Mouse (Mus musculus): ENCODE data around the gene Ifng. TPM values are rescaled to one million over a fixed set of nuclear protein-coding genes. Genes with fewer than 3 reads are reported as not detected.
"Not testable (repeated sequence)": the region's sequence is repeated elsewhere in the genome, so short reads cannot be mapped to it uniquely, and the experiment has no call there.

Ifng gene
- polyA plus RNA-seq, 1 experiment: not detected

- H3K27me3 ChIP-seq (ENCODE audit: control insufficient read depth, insufficient read depth, low read length): no peaks in the 10 kb centered on the region
- H3K27ac ChIP-seq (ENCODE audit: insufficient read depth, low read depth, low read length): no peak overlapping the region
- no peak for TF ChIP-seq POLR2A (IDR thresholded peaks at IDR 0.05; ENCODE audit: low read depth, low read length)
- no peak for TF ChIP-seq CTCF (IDR thresholded peaks at IDR 0.05; ENCODE audit: extremely low read depth, insufficient read length, insufficient replicate concordance, low read depth, low read length)
- H3K4me1 ChIP-seq (ENCODE audit: control insufficient read depth, insufficient read depth, insufficient read length, low read length): no peaks in the 10 kb centered on the region
- H3K36me3 ChIP-seq (ENCODE audit: control insufficient read depth, insufficient read depth, low read length): no peaks in the 10 kb centered on the region
- H3K4me3 ChIP-seq (ENCODE audit: low read depth, low read length): no peak overlapping the region
- 72% methylated on average over 6 of the region's 6 CpGs for WGBS
These were observed 20.4 kb downstream of the Ifng start for GRCm38 (mm10) chr10:118461126-118461767.

- 58% methylated on average over 6 of the region's 6 CpGs for WGBS
- Histone ChIP-seq H3K36me3 (ENCODE audit: control insufficient read depth, insufficient read depth, low read length) (no peaks in the 10 kb centered on the region), H3K4me1 (ENCODE audit: control insufficient read depth, insufficient read depth, insufficient read length, low read length) (no peaks in the 10 kb centered on the region), H3K27me3 (ENCODE audit: control insufficient read depth, insufficient read depth, low read length) (no peaks in the 10 kb centered on the region), H3K4me3 (ENCODE audit: low read depth, low read length) (no peak overlapping the region), H3K27ac (ENCODE audit: insufficient read depth, low read depth, low read length) (no peak overlapping the region)
- no peak for TF ChIP-seq POLR2A (IDR thresholded peaks at IDR 0.05; ENCODE audit: low read depth, low read length)
- no peak for TF ChIP-seq CTCF (IDR thresholded peaks at IDR 0.05; ENCODE audit: extremely low read depth, insufficient read length, insufficient replicate concordance, low read depth, low read length)
These were observed 25.6 kb downstream of the Ifng start for GRCm38 (mm10) chr10:118466481-118466880.

GRCm38 (mm10) chr10:118469047-118469446 is 28.2 kb downstream of the Ifng start:
- Histone ChIP-seq H3K4me1 (ENCODE audit: control insufficient read depth, insufficient read depth, insufficient read length, low read length) (no peaks in the 10 kb centered on the region), H3K36me3 (ENCODE audit: control insufficient read depth, insufficient read depth, low read length) (no peaks in the 10 kb centered on the region), H3K4me3 (ENCODE audit: low read depth, low read length) (no peak overlapping the region), H3K27ac (ENCODE audit: insufficient read depth, low read depth, low read length) (no peak overlapping the region; the same call in 1 of the 2 replicates), H3K27me3 (ENCODE audit: control insufficient read depth, insufficient read depth, low read length) (no peaks in the 10 kb centered on the region)
- TF ChIP-seq CTCF (IDR thresholded peaks at IDR 0.05; ENCODE audit: extremely low read depth, insufficient read length, insufficient replicate concordance, low read depth, low read length) (no peak), POLR2A (IDR thresholded peaks at IDR 0.05; ENCODE audit: low read depth, low read length) (no peak)
- 72% methylated on average over 3 of the region's 3 CpGs for WGBS

GRCm38 (mm10) chr10:118470296-118470957 is 29.6 kb downstream of the Ifng start:
- H3K27ac ChIP-seq (ENCODE audit: insufficient read depth, low read depth, low read length): no peak overlapping the region
- H3K4me1 ChIP-seq (ENCODE audit: control insufficient read depth, insufficient read depth, insufficient read length, low read length): no peaks in the 10 kb centered on the region
- TF ChIP-seq POLR2A (IDR thresholded peaks at IDR 0.05; ENCODE audit: low read depth, low read length): no peak
- TF ChIP-seq CTCF (IDR thresholded peaks at IDR 0.05; ENCODE audit: extremely low read depth, insufficient read length, insufficient replicate concordance, low read depth, low read length): no peak
- no peak overlapping the region for H3K4me3 ChIP-seq (ENCODE audit: low read depth, low read length)
- no peaks in the 10 kb centered on the region for H3K27me3 ChIP-seq (ENCODE audit: control insufficient read depth, insufficient read depth, low read length)
- 41% methylated on average over 13 of the region's 13 CpGs for WGBS
- H3K36me3 ChIP-seq (ENCODE audit: control insufficient read depth, insufficient read depth, low read length): no peaks in the 10 kb centered on the region

GRCm38 (mm10) chr10:118472846-118473245 is 32.0 kb downstream of the Ifng start:
- 34% methylated on average over 1 of the region's 1 CpGs for WGBS
- not testable (repeated sequence) for H3K27ac ChIP-seq (ENCODE audit: insufficient read depth, low read depth, low read length); H3K4me1 ChIP-seq (ENCODE audit: control insufficient read depth, insufficient read depth, insufficient read length, low read length); H3K36me3 ChIP-seq (ENCODE audit: control insufficient read depth, insufficient read depth, low read length); H3K27me3 ChIP-seq (ENCODE audit: control insufficient read depth, insufficient read depth, low read length); H3K4me3 ChIP-seq (ENCODE audit: low read depth, low read length)

GRCm38 (mm10) chr10:118476696-118477095 is 35.9 kb downstream of the Ifng start:
- no peaks in the 10 kb centered on the region for H3K4me1 ChIP-seq (ENCODE audit: control insufficient read depth, insufficient read depth, insufficient read length, low read length)
- no peaks in the 10 kb centered on the region for H3K27me3 ChIP-seq (ENCODE audit: control insufficient read depth, insufficient read depth, low read length)
- TF ChIP-seq CTCF (IDR thresholded peaks at IDR 0.05; ENCODE audit: extremely low read depth, insufficient read length, insufficient replicate concordance, low read depth, low read length): no peak
- no peak for TF ChIP-seq POLR2A (IDR thresholded peaks at IDR 0.05; ENCODE audit: low read depth, low read length)
- 84% methylated on average over 2 of the region's 2 CpGs for WGBS
- H3K36me3 ChIP-seq (ENCODE audit: control insufficient read depth, insufficient read depth, low read length): no peaks in the 10 kb centered on the region
- H3K4me3 ChIP-seq (ENCODE audit: low read depth, low read length): no peak overlapping the region
- no peak overlapping the region for H3K27ac ChIP-seq (ENCODE audit: insufficient read depth, low read depth, low read length)

- WGBS: 81% methylated on average over 2 of the region's 2 CpGs
These were observed 36.5 kb downstream of the Ifng start for GRCm38 (mm10) chr10:118477297-118477696.

More at GRCm38 (mm10) chr10:118477297-118477696, 36.5 kb downstream of the Ifng start:
- no peak for TF ChIP-seq POLR2A (IDR thresholded peaks at IDR 0.05; ENCODE audit: low read depth, low read length)
- TF ChIP-seq CTCF (IDR thresholded peaks at IDR 0.05; ENCODE audit: extremely low read depth, insufficient read length, insufficient replicate concordance, low read depth, low read length): no peak
- Histone ChIP-seq H3K4me1 (ENCODE audit: control insufficient read depth, insufficient read depth, insufficient read length, low read length) (no peaks in the 10 kb centered on the region), H3K27me3 (ENCODE audit: control insufficient read depth, insufficient read depth, low read length) (no peaks in the 10 kb centered on the region), H3K36me3 (ENCODE audit: control insufficient read depth, insufficient read depth, low read length) (no peaks in the 10 kb centered on the region), H3K27ac (ENCODE audit: insufficient read depth, low read depth, low read length) (no peak overlapping the region), H3K4me3 (ENCODE audit: low read depth, low read length) (no peak overlapping the region)

Data from small intestine, adult 2 months (tissue).